In the genomic region with DNA sequence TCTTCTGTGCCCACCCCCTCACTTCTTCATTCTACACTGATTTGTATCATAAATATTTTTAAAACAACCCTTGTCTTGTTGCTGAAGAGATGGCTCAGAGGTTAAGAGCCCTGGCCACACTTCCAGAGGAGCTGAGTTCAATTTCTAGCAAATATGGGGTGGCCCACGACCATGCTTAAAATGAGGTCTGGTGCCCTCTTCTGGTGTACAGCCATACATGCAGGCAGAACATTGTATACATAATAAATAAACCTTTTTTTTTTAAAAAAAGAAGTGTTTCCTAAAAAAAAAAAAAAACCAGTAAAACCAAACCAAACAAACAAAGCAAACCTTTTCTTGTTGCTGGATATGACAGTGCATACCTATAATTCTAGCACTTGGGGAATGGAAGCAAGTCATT, we compare ENCODE assay signal across 10 mouse cellular contexts.
DNase-seq lines count a peak whose midpoint lies in the region; ATAC-seq and TF ChIP-seq lines count a peak whose summit lies in the region.
"Had no signal": no experiment of that assay in that cellular context is flagged by ENCODE, and none has a peak within 500 bp of the region (broad histone marks: within the 10 kb centered on the region; RNA-seq: fewer than 3 reads in every experiment).

No protein-coding gene starts in this region.

- peak; percentile 70 for TF ChIP-seq CTCF in intestine, postnatal 0 days (IDR thresholded peaks at IDR 0.05; ENCODE audit: low read depth)

- WGBS in intestine, postnatal 0 days: 24% methylated on average over 1 of the region's 1 CpGs
- WGBS in intestine, embryonic 15.5 days: 23% methylated on average over 1 of the region's 1 CpGs
- 46% methylated on average over 1 of the region's 1 CpGs for WGBS in limb, embryonic 10.5 days

- ATAC-seq in intestine, postnatal 0 days: no peak
- no peak for ATAC-seq in intestine, embryonic 15.5 days

- no peaks in the 10 kb centered on the region for H3K27me3 ChIP-seq in intestine, postnatal 0 days (replicated peaks; ENCODE audit: control insufficient read depth, insufficient read depth, low read length)
- no peaks in the 10 kb centered on the region for H3K27me3 ChIP-seq in intestine, embryonic 15.5 days (replicated peaks)
- H3K27me3 ChIP-seq in limb, embryonic 10.5 days (ENCODE audit: low read depth, poor library complexity, severe bottlenecking): no peaks in the 10 kb centered on the region
- H3K27me3 ChIP-seq: embryonic facial prominence, embryonic 15.5 days; limb, embryonic 15.5 days had no signal

- H3K9me3 ChIP-seq in intestine, postnatal 0 days (ENCODE audit: control insufficient read depth): no peaks in the 10 kb centered on the region
- no peaks in the 10 kb centered on the region for H3K9me3 ChIP-seq in intestine, embryonic 15.5 days
- H3K9me3 ChIP-seq in ES-E14 (ENCODE audit: control insufficient read depth, insufficient read depth, low read depth, low read length): no peaks in the 10 kb centered on the region
- no peaks in the 10 kb centered on the region for H3K9me3 ChIP-seq in limb, embryonic 10.5 days (replicated peaks)
- H3K9me3 ChIP-seq: embryonic facial prominence, embryonic 15.5 days; limb, embryonic 15.5 days had no signal

- H3K9ac ChIP-seq in intestine, postnatal 0 days (ENCODE audit: low read depth, low read length): no peak overlapping the region
- H3K9ac ChIP-seq in intestine, embryonic 15.5 days: no peak overlapping the region
- H3K9ac ChIP-seq in ES-E14 (ENCODE audit: insufficient read depth, low read depth, low read length, poor library complexity, severe bottlenecking): no peak overlapping the region
- H3K9ac ChIP-seq: embryonic facial prominence, embryonic 15.5 days; limb, embryonic 15.5 days had no signal

- no peak overlapping the region for H3K4me3 ChIP-seq in intestine, postnatal 0 days (ENCODE audit: low read depth, low read length)
- no peak overlapping the region for H3K4me3 ChIP-seq in intestine, embryonic 15.5 days (replicated peaks)
- no peak overlapping the region for H3K4me3 ChIP-seq in ES-E14 (ENCODE audit: insufficient read depth in 1 of 2, low read depth in 1 of 2, low read length in 2 of 2, poor library complexity in 1 of 2, severe bottlenecking in 1 of 2)
- H3K4me3 ChIP-seq in limb, embryonic 10.5 days: no peak overlapping the region
- H3K4me3 ChIP-seq: embryonic facial prominence, embryonic 15.5 days; limb, embryonic 15.5 days had no signal

- no peak overlapping the region for H3K27ac ChIP-seq in intestine, postnatal 0 days (ENCODE audit: low read depth, low read length)
- no peak overlapping the region for H3K27ac ChIP-seq in intestine, embryonic 15.5 days
- no peak overlapping the region for H3K27ac ChIP-seq in ES-E14 (ENCODE audit: insufficient read depth, low read depth, low read length, poor library complexity, severe bottlenecking)
- H3K27ac ChIP-seq in limb, embryonic 10.5 days: no peak overlapping the region
- H3K27ac ChIP-seq: embryonic facial prominence, embryonic 15.5 days had no signal

- in situ Hi-C loops in ES-E14 (cut with MboI; ENCODE audit: low sequenced_read_pairs in 2 of 2, unreplicated experiment in 2 of 2): loop anchor here (10.0 to 25.0 kb wide), 2 partner anchors 318 to 321 kb away; no protein-coding TSS in a partner anchor

- no peak overlapping the region for H3K4me2 ChIP-seq in intestine, postnatal 0 days (replicated peaks; ENCODE audit: low read depth)
- no peak overlapping the region for H3K4me2 ChIP-seq in intestine, embryonic 15.5 days (replicated peaks)
- H3K4me2 ChIP-seq: embryonic facial prominence, embryonic 15.5 days; limb, embryonic 15.5 days had no signal

- H3K4me1 ChIP-seq in intestine, postnatal 0 days (replicated peaks; ENCODE audit: control insufficient read depth, insufficient read depth, low read length): no peaks in the 10 kb centered on the region
- H3K4me1 ChIP-seq in intestine, embryonic 15.5 days (replicated peaks): no peaks in the 10 kb centered on the region
- no peaks in the 10 kb centered on the region for H3K4me1 ChIP-seq in ES-E14 (ENCODE audit: control insufficient read depth in 2 of 2, insufficient read depth in 2 of 2, low read length in 2 of 2, poor library complexity in 1 of 2)
- H3K4me1 ChIP-seq in limb, embryonic 10.5 days: peaks cover 8% of the 10 kb centered on the region

- DNase-seq in ES-E14 (ENCODE audit: low read depth, low spot score): no peak
- peak; percentile 41 to 51 for DNase-seq in cerebellum, postnatal 14 days
- DNase-seq in lung, postnatal 10 days: peak; percentile 25
- no peak for DNase-seq in left cerebral cortex, adult 9 months (ENCODE audit: low spot score in 2 of 2)
- DNase-seq in limb, embryonic 10.5 days (ENCODE audit: low spot score): no peak
- DNase-seq in layer of hippocampus, adult 11-12 months (ENCODE audit: low spot score): no peak

- no peaks in the 10 kb centered on the region for H3K36me3 ChIP-seq in intestine, postnatal 0 days (ENCODE audit: control insufficient read depth, insufficient read depth)
- no peaks in the 10 kb centered on the region for H3K36me3 ChIP-seq in intestine, embryonic 15.5 days
- no peaks in the 10 kb centered on the region for H3K36me3 ChIP-seq in ES-E14 (ENCODE audit: control insufficient read depth, insufficient read depth, low read length, poor library complexity, severe bottlenecking)
- no peaks in the 10 kb centered on the region for H3K36me3 ChIP-seq in limb, embryonic 10.5 days
- H3K36me3 ChIP-seq: embryonic facial prominence, embryonic 15.5 days; limb, embryonic 15.5 days had no signal

TF ChIP-seq in ES-E14, 5 proteins besides CTCF, POLR2A, EP300 and RAD21:
- TF ChIP-seq ZNF384 (IDR thresholded peaks at IDR 0.05; ENCODE audit: low read depth, low read length) (peak; percentile 66; the same call in 1 of the 2 replicates), HCFC1 (IDR thresholded peaks at IDR 0.05; ENCODE audit: borderline replicate concordance, insufficient read depth, low read length) (no peak)
TF ChIP-seq in ES-E14: peak in this region for 1.

Comparison
In these comparisons a context has a peak if more than half of its experiments do, and no peak if none do; other contexts are left out.
1. DNase-seq: peak in cerebellum, postnatal 14 days (2 of 2) and lung, postnatal 10 days (single experiment); none in ES-E14 (single experiment), left cerebral cortex, adult 9 months (0 of 2), limb, embryonic 10.5 days (single experiment) and layer of hippocampus, adult 11-12 months (single experiment).